20 mouse cellular contexts compared by ENCODE assay signal in the genomic region with DNA sequence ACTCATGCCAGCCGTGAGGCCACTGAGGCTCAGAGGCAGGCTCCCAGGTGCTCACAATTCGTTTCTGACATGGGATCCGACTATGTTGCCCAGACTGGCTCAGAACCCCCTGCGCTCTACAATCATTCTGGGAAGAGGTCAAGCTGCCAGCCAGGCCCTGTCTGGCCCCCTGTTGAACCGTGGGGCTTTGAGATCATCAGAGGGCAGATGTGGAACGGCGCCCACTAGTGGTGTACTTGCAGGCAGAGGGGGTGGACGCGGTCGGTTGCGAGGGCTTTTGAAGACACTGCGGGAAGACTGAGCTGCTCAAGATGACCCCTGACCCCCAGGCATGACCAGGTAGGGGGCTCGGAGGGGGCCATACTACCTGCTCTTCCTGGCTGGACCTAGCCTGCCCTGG. TPM values are rescaled to one million over a fixed set of nuclear protein-coding genes. Genes with fewer than 3 reads are reported as not detected.
DNase-seq lines count a peak whose midpoint lies in the region; ATAC-seq and TF ChIP-seq lines count a peak whose summit lies in the region.
"Had no signal": no experiment of that assay in that cellular context is flagged by ENCODE, and none has a peak within 500 bp of the region (broad histone marks: within the 10 kb centered on the region; RNA-seq: fewer than 3 reads in every experiment).

No protein-coding gene starts in this region.

- H3K4me3 ChIP-seq in forebrain, postnatal 0 days (ENCODE audit: low read depth, low read length), result no peak overlapping the region
- H3K4me3 ChIP-seq in forebrain, embryonic 14.5 days (ENCODE audit: low read depth, low read length), result no peak overlapping the region
- H3K4me3 ChIP-seq in liver, postnatal 0 days (ENCODE audit: low read depth, low read length), result no peak overlapping the region
- H3K4me3 ChIP-seq in liver, embryonic 12.5 days, result no peak overlapping the region
- no peak overlapping the region for H3K4me3 ChIP-seq in ES-Bruce4 (ENCODE audit: low read depth, low read length)
- H3K4me3 ChIP-seq: embryonic facial prominence, embryonic 15.5 days; forebrain, embryonic 10.5 days; heart, embryonic 12.5 days; megakaryocyte, embryonic 14.5 days had no signal

- no peak for ATAC-seq in forebrain, postnatal 0 days
- ATAC-seq in forebrain, embryonic 14.5 days, result no peak
- ATAC-seq in liver, postnatal 0 days, result no peak
- ATAC-seq in liver, embryonic 12.5 days, result no peak
- ATAC-seq: hindbrain, embryonic 16.5 days; midbrain, embryonic 16.5 days had no signal

- H3K36me3 ChIP-seq in forebrain, postnatal 0 days (ENCODE audit: insufficient read depth), result peaks cover 10% of the 10 kb centered on the region; the same call in 1 of the 2 replicates
- H3K36me3 ChIP-seq in forebrain, embryonic 14.5 days (ENCODE audit: control insufficient read depth, insufficient read depth, low read length), result peaks cover 8% of the 10 kb centered on the region; the same call in 1 of the 2 replicates
- H3K36me3 ChIP-seq in liver, postnatal 0 days (replicated peaks; ENCODE audit: insufficient read depth, low read length), result peaks cover 11% of the 10 kb centered on the region
- peaks cover 45% of the 10 kb centered on the region for H3K36me3 ChIP-seq in liver, embryonic 12.5 days
- H3K36me3 ChIP-seq in ES-Bruce4 (ENCODE audit: control insufficient read depth, insufficient read depth, low read length, poor library complexity, severe bottlenecking), result no peaks in the 10 kb centered on the region

- no peaks in the 10 kb centered on the region for H3K27me3 ChIP-seq in forebrain, postnatal 0 days (ENCODE audit: insufficient read depth, low read length)
- no peaks in the 10 kb centered on the region for H3K27me3 ChIP-seq in forebrain, embryonic 14.5 days (replicated peaks; ENCODE audit: control insufficient read depth, insufficient read depth, low read length)
- no peaks in the 10 kb centered on the region for H3K27me3 ChIP-seq in liver, postnatal 0 days (ENCODE audit: insufficient read depth, low read length)
- H3K27me3 ChIP-seq in liver, embryonic 12.5 days (replicated peaks), result no peaks in the 10 kb centered on the region
- H3K27me3 ChIP-seq in ES-Bruce4 (ENCODE audit: control insufficient read depth, insufficient read depth, low read length, poor library complexity, severe bottlenecking), result no peaks in the 10 kb centered on the region
- H3K27me3 ChIP-seq: embryonic facial prominence, embryonic 15.5 days; megakaryocyte, embryonic 14.5 days had no signal

- no peak for DNase-seq in forebrain, postnatal 0 days
- no peak for DNase-seq in forebrain, embryonic 14.5 days (ENCODE audit: low spot score)
- no peak for DNase-seq in liver, postnatal 0 days
- peak; percentile 55 for DNase-seq in ZHBTc4 (ENCODE audit: low read depth, low spot score)
- DNase-seq in adrenal gland, postnatal 14 days, result no peak
- DNase-seq: adrenal gland, postnatal 25 days; cerebellum, postnatal 10 days; embryo, embryonic 11 days; heart, postnatal 36 days; kidney, adult 2 months; right cerebral cortex, adult 18-20 months; spleen, adult 18-20 months had no signal

- no peaks in the 10 kb centered on the region for H3K4me1 ChIP-seq in forebrain, postnatal 0 days (ENCODE audit: insufficient read depth)
- peaks cover 5% of the 10 kb centered on the region; the same call in 1 of the 2 replicates for H3K4me1 ChIP-seq in forebrain, embryonic 14.5 days (ENCODE audit: control insufficient read depth, insufficient read depth, low read length)
- H3K4me1 ChIP-seq in liver, postnatal 0 days (ENCODE audit: insufficient read depth), result no peaks in the 10 kb centered on the region
- H3K4me1 ChIP-seq in liver, embryonic 12.5 days, result 0 out of 2 replicates have a peak, but pooled peaks cover 1% of the 10 kb centered on the region
- H3K4me1 ChIP-seq in ES-Bruce4 (ENCODE audit: control insufficient read depth, insufficient read depth, low read length), result peaks cover 8% of the 10 kb centered on the region
- H3K4me1 ChIP-seq: heart, embryonic 12.5 days had no signal

- WGBS in forebrain, postnatal 0 days, result 94% methylated on average over 13 of the region's 13 CpGs
- 89% methylated on average over 13 of the region's 13 CpGs for WGBS in forebrain, embryonic 14.5 days
- 84% methylated on average over 13 of the region's 13 CpGs for WGBS in liver, postnatal 0 days (ENCODE audit: insufficient replicate concordance)
- 83% methylated on average over 13 of the region's 13 CpGs for WGBS in liver, embryonic 12.5 days (ENCODE audit: insufficient replicate concordance)

- H3K9me3 ChIP-seq in forebrain, postnatal 0 days (ENCODE audit: low read length), result no peaks in the 10 kb centered on the region
- H3K9me3 ChIP-seq in forebrain, embryonic 14.5 days (replicated peaks; ENCODE audit: control insufficient read depth, low read length), result no peaks in the 10 kb centered on the region
- H3K9me3 ChIP-seq in liver, postnatal 0 days (ENCODE audit: low read length), result no peaks in the 10 kb centered on the region
- no peaks in the 10 kb centered on the region for H3K9me3 ChIP-seq in liver, embryonic 12.5 days (replicated peaks)
- H3K9me3 ChIP-seq in ES-Bruce4 (replicated peaks; ENCODE audit: control insufficient read depth, insufficient read depth, low read length, poor library complexity, severe bottlenecking), result no peaks in the 10 kb centered on the region
- H3K9me3 ChIP-seq: embryonic facial prominence, embryonic 15.5 days; forebrain, embryonic 10.5 days; heart, embryonic 12.5 days; megakaryocyte, embryonic 14.5 days had no signal

- no peak for TF ChIP-seq POLR2A in ES-Bruce4 (IDR thresholded peaks at IDR 0.05; ENCODE audit: insufficient read depth, low read length)

- TF ChIP-seq CTCF in forebrain, postnatal 0 days (IDR thresholded peaks at IDR 0.05; ENCODE audit: low read depth), result 0 out of 2 replicates have a peak, but pooled peaks have one; percentile 7
- peak; percentile 18; the same call in 1 of the 2 replicates for TF ChIP-seq CTCF in liver, postnatal 0 days (IDR thresholded peaks at IDR 0.05; ENCODE audit: low read depth)
- TF ChIP-seq CTCF in ES-Bruce4 (IDR thresholded peaks at IDR 0.05; ENCODE audit: low read depth, low read length), result peak; percentile 55

- H3K9ac ChIP-seq in forebrain, postnatal 0 days, result no peak overlapping the region
- no peak overlapping the region for H3K9ac ChIP-seq in forebrain, embryonic 14.5 days (ENCODE audit: low read length)
- H3K9ac ChIP-seq in liver, postnatal 0 days (replicated peaks), result no peak overlapping the region
- H3K9ac ChIP-seq in liver, embryonic 12.5 days, result no peak overlapping the region
- no peak overlapping the region for H3K9ac ChIP-seq in ES-Bruce4 (ENCODE audit: low read depth, poor library complexity, severe bottlenecking)
- H3K9ac ChIP-seq: embryonic facial prominence, embryonic 15.5 days; heart, embryonic 12.5 days had no signal

- no peak for TF ChIP-seq EP300 in liver, postnatal 0 days (IDR thresholded peaks at IDR 0.05; ENCODE audit: low read depth)
- no peak for TF ChIP-seq EP300 in ES-Bruce4 (IDR thresholded peaks at IDR 0.05; ENCODE audit: insufficient read depth, low read depth, low read length)

- no peak overlapping the region for H3K4me2 ChIP-seq in forebrain, postnatal 0 days (ENCODE audit: low read depth)
- no peak overlapping the region for H3K4me2 ChIP-seq in forebrain, embryonic 14.5 days (ENCODE audit: low read length)
- H3K4me2 ChIP-seq in liver, postnatal 0 days (ENCODE audit: low read depth, low read length), result no peak overlapping the region
- no peak overlapping the region for H3K4me2 ChIP-seq in liver, embryonic 12.5 days
- H3K4me2 ChIP-seq: embryonic facial prominence, embryonic 15.5 days; heart, embryonic 12.5 days had no signal

- no peak overlapping the region for H3K27ac ChIP-seq in forebrain, postnatal 0 days (ENCODE audit: low read depth, low read length)
- no peak overlapping the region for H3K27ac ChIP-seq in forebrain, embryonic 14.5 days (ENCODE audit: low read depth, low read length)
- H3K27ac ChIP-seq in liver, postnatal 0 days (ENCODE audit: low read depth), result no peak overlapping the region
- H3K27ac ChIP-seq in liver, embryonic 12.5 days, result no peak overlapping the region
- no peak overlapping the region for H3K27ac ChIP-seq in ES-Bruce4 (ENCODE audit: insufficient read depth, low read length)
- H3K27ac ChIP-seq: embryonic facial prominence, embryonic 15.5 days; forebrain, embryonic 10.5 days had no signal

RNA-seq across cellular contexts. Expression of gene Trpv4, which starts 14.9 kb away (rescaled TPM):
- total RNA-seq in forebrain, postnatal 0 days (2014; rRNA removed), result 0.81 and 1.5 TPM in 2 replicates
- 1.3 and 2.4 TPM in 2 replicates for polyA plus RNA-seq in forebrain, postnatal 0 days (2015; fragmentation: Nextera tagmentation; extraction: Ambion mirVana)
- polyA plus RNA-seq in forebrain, embryonic 14.5 days (2014; fragmentation: Nextera tagmentation; extraction: Ambion mirVana), result 0.55 and 0.79 TPM in 2 replicates
- polyA plus RNA-seq in liver, postnatal 0 days (2015; fragmentation: Nextera tagmentation; extraction: Ambion mirVana), result 0.32 and 0.38 TPM in 2 replicates
- polyA plus RNA-seq in liver, embryonic 12.5 days (2016; fragmentation: Nextera tagmentation; extraction: Ambion mirVana), result 0.19 and 0.29 TPM in 2 replicates
- polyA plus RNA-seq in ES-Bruce4 (2011; ENCODE audit: insufficient read depth, insufficient read length, low read depth, missing spikeins), result 3.9 and 4.2 TPM in 2 replicates
- total RNA-seq in adrenal gland, postnatal 14 days (2021), result 2.1 and 3.6 TPM in 2 replicates

RNA-seq across cellular contexts. Expression of gene Gltp, which starts 17.7 kb away (rescaled TPM):
- total RNA-seq in forebrain, postnatal 0 days (2014; rRNA removed), result 14.1 and 19.8 TPM in 2 replicates
- polyA plus RNA-seq in forebrain, postnatal 0 days (2015; fragmentation: Nextera tagmentation; extraction: Ambion mirVana), result 26.4 and 32.1 TPM in 2 replicates
- polyA plus RNA-seq in forebrain, embryonic 14.5 days (2014; fragmentation: Nextera tagmentation; extraction: Ambion mirVana), result 31.2 and 32.4 TPM in 2 replicates
- 23.1 and 23.8 TPM in 2 replicates for polyA plus RNA-seq in liver, postnatal 0 days (2015; fragmentation: Nextera tagmentation; extraction: Ambion mirVana)
- polyA plus RNA-seq in liver, embryonic 12.5 days (2016; fragmentation: Nextera tagmentation; extraction: Ambion mirVana), result 41.9 and 44.0 TPM in 2 replicates
- polyA plus RNA-seq in ES-Bruce4 (2011; ENCODE audit: insufficient read depth, insufficient read length, low read depth, missing spikeins), result 60.0 and 61.9 TPM in 2 replicates
- total RNA-seq in adrenal gland, postnatal 14 days (2021), result 39.2 and 41.7 TPM in 2 replicates

RNA-seq across cellular contexts. Expression of gene Tchp, which starts 34.4 kb away (rescaled TPM):
- 14.1 and 14.4 TPM in 2 replicates for total RNA-seq in forebrain, postnatal 0 days (2014; rRNA removed)
- polyA plus RNA-seq in forebrain, postnatal 0 days (2015; fragmentation: Nextera tagmentation; extraction: Ambion mirVana), result 7.4 and 11.8 TPM in 2 replicates
- 7.1 and 10.4 TPM in 2 replicates for polyA plus RNA-seq in forebrain, embryonic 14.5 days (2014; fragmentation: Nextera tagmentation; extraction: Ambion mirVana)
- polyA plus RNA-seq in liver, postnatal 0 days (2015; fragmentation: Nextera tagmentation; extraction: Ambion mirVana), result 1.9 and 2.4 TPM in 2 replicates
- 6.2 and 7.5 TPM in 2 replicates for polyA plus RNA-seq in liver, embryonic 12.5 days (2016; fragmentation: Nextera tagmentation; extraction: Ambion mirVana)
- 11.2 and 11.5 TPM in 2 replicates for polyA plus RNA-seq in ES-Bruce4 (2011; ENCODE audit: insufficient read depth, insufficient read length, low read depth, missing spikeins)
- total RNA-seq in adrenal gland, postnatal 14 days (2021), result 6.9 and 10.0 TPM in 2 replicates
